Mouse (Mus musculus) liver, postnatal 0 days (tissue): ENCODE measurements at regions not wholly inside any gene's neighbourhood (a gene's known extent, or its start where the extent isn't known, plus 50 kb on each side); places are given as distances from the start of the nearest gene placed in this dataset.
A peak's percentile ranks its signal among the peaks of the same experiment; 100 is the strongest.

Source experiments
- ATAC-seq: fragments of 200-750 bp; cut with Nextera tagmentation; 2 replicates; pipeline ENCODE4 v1.8.0; 2017; ENCODE audit warnings: mild to moderate bottlenecking, moderate library complexity
- DNase-seq: peaks from one replicate; pipeline ENCODE4 v3.0.0-alpha.2; 2016
- H3K27ac ChIP-seq: fragments of 300-500 bp; sonication (generic); 2 replicates; pipeline ENCODE4 v1.5.1; 2014; ENCODE audit warnings: antibody characterized with exemption, moderate library complexity, mild to moderate bottlenecking, low read depth
- H3K27me3 ChIP-seq: fragments of 300-500 bp; sonication (generic); 2 replicates; pipeline ENCODE4 v1.6.1; 2014; ENCODE audit warnings: low read length, control low read depth, mixed read lengths; ENCODE audit not compliant: insufficient read depth
- H3K36me3 ChIP-seq: fragments of 300-500 bp; sonication (generic); replicated peaks from 2 replicates; pipeline ENCODE4 v1.6.1; 2014; ENCODE audit warnings: mild to moderate bottlenecking, control low read depth, low read length, moderate library complexity, mixed read lengths; ENCODE audit not compliant: insufficient read depth
- H3K4me1 ChIP-seq: fragments of 300-500 bp; sonication (generic); 2 replicates; pipeline ENCODE4 v1.6.1; 2014; ENCODE audit warnings: antibody characterized with exemption, mild to moderate bottlenecking, control low read depth; ENCODE audit not compliant: insufficient read depth
- H3K4me2 ChIP-seq: fragments of 300-500 bp; sonication (generic); 2 replicates; pipeline ENCODE4 v1.6.1; 2014; ENCODE audit warnings: low read depth, mild to moderate bottlenecking, low read length, moderate library complexity, mixed read lengths
- H3K4me3 ChIP-seq: fragments of 300-500 bp; sonication (generic); 2 replicates; pipeline ENCODE4 v1.5.1; 2014; ENCODE audit warnings: low read depth, low read length
- H3K9ac ChIP-seq: fragments of 300-500 bp; sonication (generic); replicated peaks from 2 replicates; pipeline ENCODE4 v1.6.1; 2014; ENCODE audit warnings: mild to moderate bottlenecking, moderate library complexity
- H3K9me3 ChIP-seq: fragments of 300-500 bp; sonication (generic); 2 replicates; pipeline ENCODE4 v1.6.1; 2016; ENCODE audit warnings: mild to moderate bottlenecking, control low read depth, low read length, mixed read lengths
- CTCF ChIP-seq: sonication (generic); IDR thresholded peaks from 2 replicates; pipeline ENCODE4 v1.5.1; 2016; ENCODE audit warnings: antibody characterized with exemption, low read depth
- EP300 ChIP-seq: IDR thresholded peaks from 2 replicates; pipeline ENCODE4 v1.6.1; 2016; ENCODE audit warnings: antibody characterized with exemption, low read depth, mild to moderate bottlenecking
- WGBS: fragments of 180-500 bp; shearing (Covaris S2); extraction: QIAGEN DNeasy Blood & Tissue Kit; methylation state at CpG from one replicate; pipeline ENCODE4 v1.1.7; 2014; ENCODE audit not compliant: insufficient replicate concordance; 5-methylcytosine and 5-hydroxymethylcytosine counted together

DNA sequence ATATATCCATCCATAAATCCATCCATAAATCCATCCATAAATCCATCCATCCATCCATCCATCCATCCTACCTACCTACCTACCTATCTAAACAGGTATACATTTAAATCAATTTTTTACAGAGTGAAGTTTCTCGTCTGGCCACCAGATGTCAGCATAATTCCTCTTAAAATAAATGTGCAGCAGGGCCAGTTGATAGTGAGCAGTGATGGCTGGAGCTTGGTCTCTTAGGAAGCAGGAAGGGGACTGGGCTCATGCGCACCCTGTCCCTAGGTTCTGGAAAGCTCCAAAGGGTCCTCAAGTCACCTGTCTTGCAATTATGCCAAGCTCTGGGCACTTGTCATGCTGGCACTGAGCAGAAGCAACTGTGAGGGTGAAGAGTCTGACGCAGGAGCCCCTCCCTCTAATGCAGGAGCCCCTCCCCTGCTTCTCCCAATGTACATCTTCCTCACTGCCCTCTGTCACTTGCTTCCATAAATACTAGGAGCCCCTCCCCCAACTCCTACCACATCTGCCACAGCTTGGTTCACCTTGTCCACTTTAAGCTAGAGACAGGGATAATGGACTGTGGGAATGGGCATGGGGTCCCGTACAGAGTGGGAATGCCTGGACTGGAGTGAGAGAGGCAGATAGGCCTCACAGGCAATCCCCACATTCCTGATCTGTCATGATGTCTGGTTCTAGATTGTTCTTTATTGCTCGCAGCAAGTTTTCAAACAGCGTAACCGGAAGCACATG, 116.9 kb downstream of the Tex29 start:
- Histone ChIP-seq H3K9me3 (no peaks in the 10 kb centered on the region), H3K9ac (no peak overlapping the region), H3K4me3 (no peak overlapping the region), H3K27me3 (peaks cover 5% of the 10 kb centered on the region; the same call in 1 of the 2 replicates), H3K4me1 (no peaks in the 10 kb centered on the region), H3K36me3 (no peaks in the 10 kb centered on the region), H3K27ac (no peak overlapping the region), H3K4me2 (no peak overlapping the region)
- DNase-seq (no peak), ATAC-seq (no peak)
- 69% methylated on average over 7 of the region's 7 CpGs for WGBS
- TF ChIP-seq CTCF, result peak; percentile 67
- TF ChIP-seq EP300, result no peak

DNA sequence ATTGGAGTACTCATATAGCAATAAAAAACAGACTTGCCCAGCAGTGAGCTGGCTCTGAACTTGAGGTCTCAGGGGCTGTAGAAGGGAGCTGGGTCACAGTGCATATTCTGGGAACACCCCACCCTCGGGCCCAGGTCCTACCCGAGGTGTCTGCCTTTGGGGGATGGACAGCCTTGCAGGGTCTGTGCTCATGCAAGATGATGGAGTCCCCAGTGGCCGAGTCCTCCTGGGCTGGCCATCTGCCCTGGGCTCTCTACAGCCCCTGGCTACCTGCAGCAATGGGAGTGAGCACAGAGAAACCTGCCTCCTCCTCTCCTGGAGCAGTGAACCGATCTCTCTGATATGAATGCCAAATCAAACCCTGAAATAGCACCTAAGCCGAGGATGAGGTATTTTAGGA, 117.9 kb downstream of the Tex29 start:
- Histone ChIP-seq H3K9ac (no peak overlapping the region), H3K9me3 (no peaks in the 10 kb centered on the region), H3K27ac (no peak overlapping the region), H3K36me3 (no peaks in the 10 kb centered on the region), H3K27me3 (peaks cover 5% of the 10 kb centered on the region; the same call in 1 of the 2 replicates), H3K4me2 (no peak overlapping the region), H3K4me3 (no peak overlapping the region), H3K4me1 (no peaks in the 10 kb centered on the region)
- no peak for TF ChIP-seq CTCF
- ATAC-seq, result no peak
- WGBS, result 58% methylated on average over 5 of the region's 5 CpGs
- DNase-seq, result no peak

DNA sequence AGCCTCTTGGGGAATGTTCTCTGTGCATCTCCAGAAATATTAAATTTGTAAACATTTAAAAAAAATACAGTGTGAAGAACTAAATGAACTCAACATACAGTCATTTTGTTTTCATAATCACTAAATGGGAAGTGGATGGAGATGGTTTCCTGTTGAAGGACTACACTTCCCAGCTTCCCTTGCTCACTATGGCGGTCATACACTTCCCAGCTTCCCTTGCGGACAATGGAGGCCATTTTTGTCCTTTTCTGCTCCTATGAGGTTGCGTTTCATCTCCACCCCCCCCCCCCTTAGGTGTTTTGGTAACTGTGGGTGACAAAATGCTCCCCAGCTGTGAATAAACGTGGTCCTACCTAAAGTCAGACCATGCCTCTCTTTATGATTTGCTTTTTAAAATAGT, 119.2 kb downstream of the Tex29 start:
- no peak overlapping the region for H3K9ac ChIP-seq
- no peak for ATAC-seq
- peaks cover 5% of the 10 kb centered on the region; the same call in 1 of the 2 replicates for H3K27me3 ChIP-seq
- DNase-seq, result no peak
- WGBS, result 67% methylated on average over 4 of the region's 4 CpGs
- no peak overlapping the region for H3K4me2 ChIP-seq
- H3K27ac ChIP-seq, result no peak overlapping the region
- no peaks in the 10 kb centered on the region for H3K9me3 ChIP-seq
- no peak overlapping the region for H3K4me3 ChIP-seq
- no peaks in the 10 kb centered on the region for H3K4me1 ChIP-seq
- H3K36me3 ChIP-seq, result no peaks in the 10 kb centered on the region
- no peak for TF ChIP-seq EP300
- no peak for TF ChIP-seq CTCF

DNA sequence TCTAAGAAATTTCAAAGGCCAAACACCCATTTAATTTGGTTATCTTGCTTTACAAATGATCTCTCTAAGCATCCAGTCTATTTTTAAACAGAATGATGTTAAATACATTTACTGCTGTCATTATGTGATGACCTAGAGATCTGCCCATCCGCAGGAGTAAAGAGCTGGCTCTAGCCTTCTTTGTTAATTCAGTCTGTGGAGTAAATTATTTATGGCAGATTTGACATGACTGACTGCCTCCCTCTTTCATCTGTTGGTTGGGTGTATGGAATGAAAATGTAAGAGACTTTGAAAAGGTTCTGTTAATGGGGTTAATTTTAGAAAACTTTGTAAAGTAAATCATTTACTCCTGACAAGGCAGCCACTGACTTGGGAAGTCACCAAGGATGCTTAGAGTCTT, 123.3 kb downstream of the Tex29 start:
- no peak overlapping the region for H3K27ac ChIP-seq
- H3K4me1 ChIP-seq, result no peaks in the 10 kb centered on the region
- no peaks in the 10 kb centered on the region for H3K9me3 ChIP-seq
- ATAC-seq (no peak), DNase-seq (no peak)
- no peaks in the 10 kb centered on the region for H3K27me3 ChIP-seq
- 77% methylated on average over 1 of the region's 1 CpGs for WGBS
- no peak overlapping the region for H3K4me2 ChIP-seq
- no peaks in the 10 kb centered on the region for H3K36me3 ChIP-seq
- no peak overlapping the region for H3K9ac ChIP-seq
- H3K4me3 ChIP-seq, result no peak overlapping the region
- TF ChIP-seq CTCF, result no peak
- TF ChIP-seq EP300, result no peak

DNA sequence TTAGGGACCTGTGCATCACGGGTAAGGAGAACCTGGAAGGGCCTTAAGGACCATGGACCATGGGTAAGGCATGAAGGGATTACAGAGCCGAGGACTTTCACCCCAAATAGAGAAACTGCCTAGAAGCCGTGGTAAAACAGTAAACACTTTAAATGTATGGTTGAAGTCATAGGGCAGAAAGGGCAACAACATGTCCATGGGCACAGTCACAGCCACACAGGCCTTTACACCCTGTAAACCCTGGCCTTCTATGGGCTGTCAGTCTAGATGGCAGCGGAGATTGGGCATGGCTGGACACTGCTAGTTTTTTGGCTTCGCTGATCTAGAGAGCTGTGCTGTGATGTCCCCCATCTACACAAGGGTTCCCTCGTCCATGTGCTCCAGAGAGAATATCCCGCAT, 127.4 kb downstream of the Tex29 start:
- ATAC-seq (no peak), DNase-seq (no peak)
- H3K4me1 ChIP-seq, result no peaks in the 10 kb centered on the region
- H3K27ac ChIP-seq, result no peak overlapping the region
- no peaks in the 10 kb centered on the region for H3K9me3 ChIP-seq
- no peak overlapping the region for H3K4me2 ChIP-seq
- no peak for TF ChIP-seq EP300
- TF ChIP-seq CTCF, result no peak
- 77% methylated on average over 7 of the region's 7 CpGs for WGBS
- no peaks in the 10 kb centered on the region for H3K27me3 ChIP-seq
- H3K9ac ChIP-seq, result no peak overlapping the region
- H3K36me3 ChIP-seq, result no peaks in the 10 kb centered on the region
- no peak overlapping the region for H3K4me3 ChIP-seq

DNA sequence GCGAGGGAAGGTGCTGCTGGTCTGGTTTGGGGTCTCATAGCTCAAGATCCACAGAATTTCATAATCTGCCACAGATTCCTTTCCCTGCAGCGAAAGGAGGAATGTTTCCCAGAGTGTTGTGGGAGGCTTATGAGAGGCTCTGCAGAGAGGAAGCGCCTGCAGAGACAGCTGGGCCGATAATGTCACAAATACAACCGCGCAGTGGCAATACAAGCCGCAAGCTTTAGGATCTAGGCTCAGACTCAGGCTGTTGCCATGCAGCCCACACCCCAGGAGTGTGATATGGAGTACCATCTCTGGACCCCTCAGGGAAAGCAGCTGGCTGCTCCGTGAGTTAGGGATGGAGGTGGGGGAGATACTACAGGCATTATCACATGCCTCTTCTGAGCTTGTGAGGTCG, 130.2 kb downstream of the Tex29 start:
- WGBS, result 74% methylated on average over 9 of the region's 9 CpGs
- H3K9me3 ChIP-seq, result no peaks in the 10 kb centered on the region
- no peak for ATAC-seq
- no peak overlapping the region for H3K9ac ChIP-seq
- H3K4me1 ChIP-seq, result no peaks in the 10 kb centered on the region
- H3K36me3 ChIP-seq, result no peaks in the 10 kb centered on the region
- TF ChIP-seq EP300 (no peak), CTCF (no peak)
- no peak for DNase-seq
- H3K4me2 ChIP-seq, result no peak overlapping the region
- no peaks in the 10 kb centered on the region for H3K27me3 ChIP-seq
- no peak overlapping the region for H3K27ac ChIP-seq
- no peak overlapping the region for H3K4me3 ChIP-seq

DNA sequence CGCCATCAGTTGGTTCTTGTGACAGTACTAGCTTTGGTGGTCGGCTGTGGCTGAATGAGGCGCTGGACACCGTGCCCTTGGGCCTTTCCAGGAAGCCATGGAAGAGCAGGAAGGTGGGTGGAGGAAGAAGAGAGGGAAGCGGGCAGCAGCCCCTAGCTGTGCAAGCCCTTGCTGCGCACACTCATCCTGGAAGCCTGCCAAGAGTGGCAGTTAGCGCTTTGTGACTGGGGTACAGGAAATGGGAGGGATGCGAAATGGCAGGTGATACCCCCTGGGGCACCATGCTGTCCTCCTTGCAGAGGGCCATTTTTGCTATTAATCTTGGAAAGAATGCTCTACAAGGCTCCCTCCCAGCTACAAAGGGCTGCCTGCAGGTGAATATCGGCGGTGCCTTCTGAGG, 133.2 kb downstream of the Tex29 start:
- Histone ChIP-seq H3K4me3 (no peak overlapping the region), H3K4me2 (no peak overlapping the region), H3K27me3 (no peaks in the 10 kb centered on the region), H3K27ac (no peak overlapping the region), H3K4me1 (no peaks in the 10 kb centered on the region), H3K9ac (no peak overlapping the region), H3K36me3 (no peaks in the 10 kb centered on the region), H3K9me3 (no peaks in the 10 kb centered on the region)
- ATAC-seq (no peak), DNase-seq (no peak)
- 47% methylated on average over 10 of the region's 10 CpGs for WGBS
- no peak for TF ChIP-seq CTCF
- TF ChIP-seq EP300, result no peak
